Mouse (Mus musculus): ENCODE data around the gene Gm20388.

DNA sequence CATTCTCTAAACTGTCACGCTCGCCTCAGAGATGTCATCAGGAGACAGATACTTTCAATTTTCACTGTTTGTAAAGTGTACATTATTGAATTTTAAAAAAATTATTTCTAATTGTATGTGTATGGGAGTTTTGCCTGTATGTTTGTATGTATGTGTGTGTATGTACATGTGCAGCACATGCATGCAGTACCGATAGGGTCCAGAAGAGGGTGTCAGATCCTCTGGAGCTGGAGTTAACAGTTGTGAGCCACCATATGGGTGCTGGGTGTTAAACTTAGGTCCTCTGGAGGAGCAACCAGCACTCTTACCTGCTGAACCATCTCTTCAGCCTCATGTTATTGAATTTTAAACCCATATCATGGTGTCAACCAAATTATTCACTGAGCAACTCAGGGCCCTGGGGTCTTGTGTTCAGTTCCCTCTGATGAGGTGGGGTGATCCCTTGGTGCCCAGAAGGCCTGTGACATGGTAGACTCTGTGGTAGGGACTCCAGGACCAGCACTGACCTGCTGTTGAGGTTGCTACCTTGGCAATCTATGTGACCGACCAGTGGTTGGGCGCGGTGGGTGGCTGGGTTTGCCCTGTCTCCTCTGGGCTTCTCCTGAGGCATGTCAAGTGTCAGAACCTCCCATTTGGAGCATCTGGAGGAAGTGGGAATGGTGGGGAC lies 3593.3 kb downstream of the Gm20388 start:
- TF ChIP-seq GATA1 (IDR thresholded peaks at IDR 0.05; ENCODE audit: low read length) (no peak), TAL1 (IDR thresholded peaks at IDR 0.05; ENCODE audit: low read length) (no peak)

Measured in erythroblast, embryonic 14.5 days (primary cell).